Mouse (Mus musculus): ENCODE data around the gene Magi3. TPM values are rescaled to one million over a fixed set of nuclear protein-coding genes. Genes with fewer than 3 reads are reported as not detected.

Gene Magi3
- polyA plus RNA-seq, 1 experiment from 2014 or later, result 8.1 TPM

- H3K9ac ChIP-seq, result no peak overlapping the region
- peaks cover 15% of the 10 kb centered on the region; the same call in 1 of the 2 replicates for H3K36me3 ChIP-seq
- ATAC-seq (replicated peaks; ENCODE audit: insufficient number of reproducible peaks, insufficient read depth, low FRiP score, low read depth), result no peak
- no peak overlapping the region for H3K27ac ChIP-seq
- H3K4me2 ChIP-seq, result no peak overlapping the region
- no peaks in the 10 kb centered on the region for H3K4me1 ChIP-seq (replicated peaks)
- H3K27me3 ChIP-seq, result no peaks in the 10 kb centered on the region
- no peak overlapping the region for H3K4me3 ChIP-seq
- 91% methylated on average over 2 of the region's 2 CpGs for WGBS
- H3K9me3 ChIP-seq (replicated peaks), result no peaks in the 10 kb centered on the region
Observed at GRCm38 (mm10) chr3:103985194-103985593, 235.0 kb downstream of the Magi3 start.

GRCm38 (mm10) chr3:103984556-103984955 lies 235.6 kb downstream of the Magi3 start:
- H3K4me2 ChIP-seq, result no peak overlapping the region
- WGBS, result 77% methylated on average over 4 of the region's 4 CpGs
- H3K9me3 ChIP-seq (replicated peaks), result no peaks in the 10 kb centered on the region
- H3K4me1 ChIP-seq (replicated peaks), result no peaks in the 10 kb centered on the region
- no peaks in the 10 kb centered on the region for H3K27me3 ChIP-seq
- no peak for ATAC-seq (replicated peaks; ENCODE audit: insufficient number of reproducible peaks, insufficient read depth, low FRiP score, low read depth)
- H3K36me3 ChIP-seq, result peaks cover 15% of the 10 kb centered on the region; the same call in 1 of the 2 replicates
- H3K27ac ChIP-seq, result no peak overlapping the region
- H3K9ac ChIP-seq, result no peak overlapping the region
- no peak overlapping the region for H3K4me3 ChIP-seq

DNA sequence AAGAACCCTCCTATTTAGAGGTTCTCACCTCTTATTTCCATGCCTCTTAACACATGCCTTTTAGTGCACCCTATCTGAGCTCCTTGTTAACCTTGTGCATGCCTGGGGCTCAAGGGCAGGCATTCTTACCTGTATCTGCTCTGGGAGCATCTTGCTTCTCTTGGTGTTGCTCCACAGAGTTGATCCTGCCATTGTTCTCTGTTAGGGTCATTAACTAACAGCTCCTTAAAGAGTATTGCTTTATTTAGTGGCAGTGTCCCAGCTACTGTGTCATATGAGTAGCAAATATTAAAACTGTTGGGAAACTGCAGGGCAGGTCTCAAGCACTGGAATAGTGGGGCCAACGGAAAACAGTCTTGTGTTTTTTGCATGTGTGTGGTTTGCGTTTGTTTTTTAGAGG lies 249.0 kb downstream of the Magi3 start:
- ATAC-seq (replicated peaks; ENCODE audit: insufficient number of reproducible peaks, insufficient read depth, low FRiP score, low read depth), result no peak
- Histone ChIP-seq H3K4me1 (replicated peaks) (peaks cover 11% of the 10 kb centered on the region; the same call in 1 of the 2 replicates), H3K9ac (no peak overlapping the region), H3K27me3 (no peaks in the 10 kb centered on the region), H3K36me3 (peaks cover 13% of the 10 kb centered on the region), H3K9me3 (replicated peaks) (no peaks in the 10 kb centered on the region), H3K27ac (no peak overlapping the region), H3K4me2 (no peak overlapping the region), H3K4me3 (no peak overlapping the region)
- 89% methylated on average over 2 of the region's 2 CpGs for WGBS

- Histone ChIP-seq H3K9me3 (replicated peaks) (no peaks in the 10 kb centered on the region), H3K4me3 (peak overlapping the region; percentile 97), H3K27ac (peak overlapping the region; percentile 96), H3K4me1 (replicated peaks) (peaks cover 11% of the 10 kb centered on the region; the same call in 1 of the 2 replicates), H3K27me3 (no peaks in the 10 kb centered on the region), H3K4me2 (peak overlapping the region; percentile 85), H3K36me3 (peaks cover 13% of the 10 kb centered on the region), H3K9ac (peak overlapping the region; percentile 84)
- WGBS, result under 1% methylated on average over 24 of the region's 24 CpGs
- no peak for ATAC-seq (replicated peaks; ENCODE audit: insufficient number of reproducible peaks, insufficient read depth, low FRiP score, low read depth)
Observed at GRCm38 (mm10) chr3:103968701-103969100, 251.5 kb downstream of the Magi3 start.

GRCm38 (mm10) chr3:103967861-103968691 lies 252.1 kb downstream of the Magi3 start, which contains the start of gene Phtf1:
Gene Phtf1 (plus strand): TSS chr3:103968110.
- H3K9me3 ChIP-seq (replicated peaks), result no peaks in the 10 kb centered on the region
- ATAC-seq (replicated peaks; ENCODE audit: insufficient number of reproducible peaks, insufficient read depth, low FRiP score, low read depth), result peak; percentile 95
- WGBS, result under 1% methylated on average over 69 of the region's 70 CpGs
- peak within 1 kb of the TSS; percentile 96 for H3K27ac ChIP-seq
- peaks cover 11% of the 10 kb centered on the region; the same call in 1 of the 2 replicates for H3K4me1 ChIP-seq (replicated peaks)
- peak within 1 kb of the TSS; percentile 84 for H3K9ac ChIP-seq
- H3K27me3 ChIP-seq, result no peaks in the 10 kb centered on the region
- H3K4me2 ChIP-seq, result peak within 1 kb of the TSS; percentile 85
- peak within 1 kb of the TSS; percentile 97 for H3K4me3 ChIP-seq
- H3K36me3 ChIP-seq, result peaks cover 16% of the 10 kb centered on the region

DNA sequence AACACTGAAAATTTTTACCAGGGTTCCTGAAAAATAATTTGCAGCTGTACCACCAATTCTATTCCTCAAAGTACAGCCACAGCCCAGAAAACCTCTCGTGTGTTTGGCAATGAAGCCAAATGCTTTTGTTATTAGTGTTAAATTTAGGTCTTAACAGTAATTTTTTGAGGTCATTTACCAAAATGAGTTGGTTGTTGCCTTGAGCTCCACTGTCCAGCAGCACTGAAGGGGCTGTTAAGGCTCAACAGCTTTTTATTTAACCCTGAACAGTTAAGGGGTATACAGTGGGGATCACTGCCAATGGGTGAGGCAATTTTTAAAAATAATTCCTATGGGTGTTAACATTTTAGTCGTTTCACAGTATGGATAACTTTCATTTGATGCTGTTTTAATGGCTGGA lies 252.9 kb downstream of the Magi3 start:
- peak overlapping the region; percentile 96 for H3K27ac ChIP-seq
- H3K36me3 ChIP-seq, result peaks cover 20% of the 10 kb centered on the region
- ATAC-seq (replicated peaks; ENCODE audit: insufficient number of reproducible peaks, insufficient read depth, low FRiP score, low read depth), result no peak
- no peaks in the 10 kb centered on the region for H3K27me3 ChIP-seq
- H3K9ac ChIP-seq, result peak overlapping the region; percentile 84
- no peaks in the 10 kb centered on the region for H3K9me3 ChIP-seq (replicated peaks)
- H3K4me3 ChIP-seq, result peak overlapping the region; percentile 97
- H3K4me2 ChIP-seq, result peak overlapping the region; percentile 85
- peaks cover 11% of the 10 kb centered on the region; the same call in 1 of the 2 replicates for H3K4me1 ChIP-seq (replicated peaks)
- WGBS, result 20% methylated on average over 2 of the region's 2 CpGs

Data from heart, embryonic 15.5 days (tissue).